Mouse (Mus musculus): ENCODE results near the gene Lnp1. TPM values are rescaled to one million over a fixed set of nuclear protein-coding genes. Genes with fewer than 3 reads are reported as not detected.

The Lnp1 gene
- total and polyA plus RNA-seq, 3 experiments, result not detected

GRCm38 (mm10) chr16:56868361-56868760 is 59.5 kb downstream of the Lnp1 start:
- H3K9ac ChIP-seq (ENCODE audit: insufficient read depth, low read depth), result no peak overlapping the region
- no peaks in the 10 kb centered on the region for H3K27me3 ChIP-seq (replicated peaks)
- H3K36me3 ChIP-seq (replicated peaks in 1 of 2; ENCODE audit: control insufficient read depth in 1 of 2, insufficient read depth in 1 of 2, low read length in 1 of 2), result peaks cover 0 to 3% of the 10 kb centered on the region in 2 experiments
- peaks cover 0 to 5% of the 10 kb centered on the region in 2 experiments; a peak in 3 of 4 replicates for H3K4me1 ChIP-seq (ENCODE audit: control insufficient read depth in 1 of 2, insufficient read depth in 2 of 2)
- no peaks in the 10 kb centered on the region for H3K79me2 ChIP-seq (replicated peaks; ENCODE audit: control insufficient read depth, extremely low read depth, insufficient read depth, poor library complexity, severe bottlenecking)
- H3K4me3 ChIP-seq (replicated peaks in 1 of 3; ENCODE audit: low read depth in 2 of 3, low read length in 2 of 3, poor library complexity in 1 of 3), result no peak overlapping the region
- no peak overlapping the region for H3K4me2 ChIP-seq (ENCODE audit: insufficient read depth, low read depth, poor library complexity, severe bottlenecking)
- H3K27ac ChIP-seq (ENCODE audit: insufficient read depth, low read depth), result no peak overlapping the region
- no peak for DNase-seq (ENCODE audit: extremely low read depth)
- H3K9me3 ChIP-seq (replicated peaks; ENCODE audit: low read length), result no peaks in the 10 kb centered on the region
- in situ Hi-C loops (cut with MboI; ENCODE audit: low pct_ligation_motif_present, low pct_unique_long_range_greater_than_20kb, low sequenced_read_pairs) (no loop called here), dilution Hi-C loops (cut with MboI; ENCODE audit: extremely low pct_ligation_motif_present, extremely low pct_unique_long_range_greater_than_20kb, low sequenced_read_pairs) (no loop called here)
- TF ChIP-seq KAT2A (IDR thresholded peaks at IDR 0.05; ENCODE audit: insufficient replicate concordance, low read length) (no peak), POLR2AphosphoS2 (IDR thresholded peaks at IDR 0.05; ENCODE audit: low read depth, low read length) (no peak), ZMIZ1 (IDR thresholded peaks at IDR 0.05; ENCODE audit: low read depth, low read length) (no peak)

- no peak for DNase-seq (ENCODE audit: extremely low read depth)
- in situ Hi-C loops (cut with MboI; ENCODE audit: low pct_ligation_motif_present, low pct_unique_long_range_greater_than_20kb, low sequenced_read_pairs), result no loop called here
- no peaks in the 10 kb centered on the region for H3K27me3 ChIP-seq (replicated peaks)
- no peaks in the 10 kb centered on the region for H3K9me3 ChIP-seq (replicated peaks; ENCODE audit: low read length)
- no peak for TF ChIP-seq HCFC1 (IDR thresholded peaks at IDR 0.05; ENCODE audit: low read depth, low read length)
- TF ChIP-seq SMC3 (IDR thresholded peaks at IDR 0.05; ENCODE audit: low read depth, low read length), result no peak
- TF ChIP-seq TCF12 (IDR thresholded peaks at IDR 0.05; ENCODE audit: low read depth, low read length), result no peak
- no peak overlapping the region for H3K4me3 ChIP-seq (replicated peaks in 1 of 3; ENCODE audit: low read depth in 2 of 3, low read length in 2 of 3, poor library complexity in 1 of 3)
- no peaks in the 10 kb centered on the region for H3K79me2 ChIP-seq (replicated peaks; ENCODE audit: control insufficient read depth, extremely low read depth, insufficient read depth, poor library complexity, severe bottlenecking)
- H3K4me1 ChIP-seq (ENCODE audit: control insufficient read depth in 1 of 2, insufficient read depth in 2 of 2), result peaks cover 0 to 7% of the 10 kb centered on the region in 2 experiments; a peak in 3 of 4 replicates
- H3K36me3 ChIP-seq (replicated peaks in 1 of 2; ENCODE audit: control insufficient read depth in 1 of 2, insufficient read depth in 1 of 2, low read length in 1 of 2), result peaks cover 0 to 3% of the 10 kb centered on the region in 2 experiments
- no peak overlapping the region for H3K9ac ChIP-seq (ENCODE audit: insufficient read depth, low read depth)
- no peak overlapping the region for H3K27ac ChIP-seq (ENCODE audit: insufficient read depth, low read depth)
- H3K4me2 ChIP-seq (ENCODE audit: insufficient read depth, low read depth, poor library complexity, severe bottlenecking), result no peak overlapping the region
- dilution Hi-C loops (cut with MboI; ENCODE audit: extremely low pct_ligation_motif_present, extremely low pct_unique_long_range_greater_than_20kb, low sequenced_read_pairs), result no loop called here
Observed at GRCm38 (mm10) chr16:56867591-56867990, 60.3 kb downstream of the Lnp1 start.

Other genes starting within 250 kb of the Lnp1 start
- 54.2 and 56.7 TPM in 2 replicates for gene Tfg, start 210.6 kb downstream of the Lnp1 start, total RNA-seq (2012; rRNA removed)
- gene Tfg, start 210.6 kb downstream of the Lnp1 start, total RNA-seq (2014; rRNA removed), result 103 and 104 TPM in 2 replicates
- 84.1 and 132 TPM in 2 replicates for gene Tfg, start 210.6 kb downstream of the Lnp1 start, polyA plus RNA-seq (2012; ENCODE audit: insufficient read length, low read depth)
- 1.3 and 1.5 TPM in 2 replicates for gene Adgrg7, start 132.2 kb downstream of the Lnp1 start, total RNA-seq (2012; rRNA removed)
- 0.14 and 0.20 TPM in 2 replicates for gene Adgrg7, start 132.2 kb downstream of the Lnp1 start, total RNA-seq (2014; rRNA removed)
- gene Adgrg7, start 132.2 kb downstream of the Lnp1 start, polyA plus RNA-seq (2012; ENCODE audit: insufficient read length, low read depth), result 0.15 and 0.29 TPM in 2 replicates
- 13.7 and 30.7 TPM in 2 replicates for gene Tmem45a, start 41.9 kb downstream of the Lnp1 start, total RNA-seq (2012; rRNA removed)
- 76.8 and 105 TPM in 2 replicates for gene Tmem45a, start 41.9 kb downstream of the Lnp1 start, total RNA-seq (2014; rRNA removed)
- 26.9 and 31.7 TPM in 2 replicates for gene Tmem45a, start 41.9 kb downstream of the Lnp1 start, polyA plus RNA-seq (2012; ENCODE audit: insufficient read length, low read depth)
- gene Tmem45a2, start 143.3 kb upstream of the Lnp1 start, total RNA-seq (2012; rRNA removed), result not detected in 2 replicates
- gene Tmem45a2, start 143.3 kb upstream of the Lnp1 start, total RNA-seq (2014; rRNA removed), result not detected in 2 replicates
- not detected in 2 replicates for gene Tmem45a2, start 143.3 kb upstream of the Lnp1 start, polyA plus RNA-seq (2012; ENCODE audit: insufficient read length, low read depth)
- 112 and 127 TPM in 2 replicates for gene Tomm70a, start 193.6 kb upstream of the Lnp1 start, total RNA-seq (2012; rRNA removed)
- 194 and 216 TPM in 2 replicates for gene Tomm70a, start 193.6 kb upstream of the Lnp1 start, total RNA-seq (2014; rRNA removed)
- 129 TPM in 2 replicates for gene Tomm70a, start 193.6 kb upstream of the Lnp1 start, polyA plus RNA-seq (2012; ENCODE audit: insufficient read length, low read depth)
- 59.4 and 60.1 TPM in 2 replicates for gene Nit2, start 239.3 kb upstream of the Lnp1 start, total RNA-seq (2012; rRNA removed)
- 90.9 and 93.3 TPM in 2 replicates for gene Nit2, start 239.3 kb upstream of the Lnp1 start, total RNA-seq (2014; rRNA removed)
- gene Nit2, start 239.3 kb upstream of the Lnp1 start, polyA plus RNA-seq (2012; ENCODE audit: insufficient read length, low read depth), result 71.8 and 84.4 TPM in 2 replicates